Mouse (Mus musculus): ENCODE measurements around the gene Lgals3. TPM values are rescaled to one million over a fixed set of nuclear protein-coding genes. Genes with fewer than 3 reads are reported as not detected.

Gene Lgals3
- polyA plus RNA-seq, 1 experiment from 2014 or later, result 8.4 TPM

DNA sequence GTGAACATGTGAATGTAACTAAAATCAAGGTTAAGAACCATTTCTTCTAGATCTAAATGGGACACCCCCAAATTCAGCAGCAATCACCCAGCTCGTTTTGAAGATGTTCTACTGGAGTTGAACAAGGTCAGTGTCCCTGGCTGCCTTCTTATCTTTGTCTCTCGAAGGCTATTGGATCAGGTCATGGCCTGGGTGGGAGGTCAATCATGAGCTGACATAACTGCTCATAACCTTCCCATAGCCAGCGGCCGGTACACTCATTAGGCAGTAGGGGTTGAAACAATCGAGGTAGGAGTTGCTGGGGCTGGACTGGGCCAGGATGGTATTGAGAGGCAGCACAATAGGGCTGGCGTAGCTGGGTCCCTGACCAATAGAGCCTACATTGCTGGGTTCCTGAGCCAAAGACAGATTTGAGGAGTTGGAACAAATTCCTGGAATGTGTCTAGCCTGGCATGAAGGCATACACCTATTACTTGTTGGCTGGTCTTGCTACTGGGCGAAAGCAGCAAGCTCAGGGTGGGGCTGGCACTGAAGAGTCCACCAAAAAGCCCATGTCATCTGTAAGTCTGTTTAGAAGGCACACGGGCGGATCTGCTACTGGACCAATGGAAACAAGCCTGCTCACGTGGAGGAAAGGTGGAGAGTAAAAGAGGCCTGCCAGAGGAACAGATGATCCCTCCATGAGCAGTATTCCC lies 27.2 kb upstream of the Lgals3 start:
- H3K36me3 ChIP-seq (ENCODE audit: control insufficient read depth, insufficient read depth, low read length), result no peaks in the 10 kb centered on the region
- H3K4me3 ChIP-seq (replicated peaks; ENCODE audit: low read depth, low read length), result no peak overlapping the region
- no peak overlapping the region for H3K4me2 ChIP-seq (ENCODE audit: low read length)
- H3K9ac ChIP-seq (replicated peaks; ENCODE audit: low read length), result no peak overlapping the region
- no peak for DNase-seq
- H3K9me3 ChIP-seq (ENCODE audit: control insufficient read depth, low read length), result no peaks in the 10 kb centered on the region
- 88% methylated on average over 10 of the region's 10 CpGs for WGBS
- no peaks in the 10 kb centered on the region for H3K27me3 ChIP-seq (ENCODE audit: control insufficient read depth, insufficient read depth, low read length)
- no peak for ATAC-seq (ENCODE audit: low FRiP score, low TSS enrichment)
- H3K4me1 ChIP-seq (ENCODE audit: control insufficient read depth, insufficient read depth, low read length), result no peaks in the 10 kb centered on the region
- H3K27ac ChIP-seq (replicated peaks; ENCODE audit: low read depth, low read length), result no peak overlapping the region

DNA sequence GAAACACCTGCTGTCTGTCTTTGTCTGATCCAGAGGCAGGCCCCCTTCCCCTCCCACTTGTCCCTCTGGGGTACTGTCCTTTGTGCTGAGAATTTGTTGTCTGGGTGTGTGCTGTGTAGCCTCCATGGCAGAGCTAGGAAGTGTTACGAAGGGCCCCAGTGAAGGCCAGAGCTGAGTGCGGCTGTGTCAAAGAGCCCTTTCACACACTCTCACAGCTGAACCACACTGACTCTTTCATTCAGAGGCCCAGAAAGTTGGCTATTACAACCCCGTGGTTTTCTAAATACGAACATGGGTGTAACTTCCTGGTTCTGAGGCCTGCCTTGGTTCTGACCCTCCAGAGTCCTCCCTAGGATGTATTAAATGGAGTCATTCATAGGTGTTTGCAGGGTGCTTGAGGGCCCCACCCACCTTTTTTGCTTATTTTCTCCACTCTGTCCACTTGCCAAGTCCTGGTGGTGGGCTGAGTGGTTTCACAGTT lies 25.7 kb upstream of the Lgals3 start:
- Histone ChIP-seq H3K9me3 (ENCODE audit: control insufficient read depth, low read length) (no peaks in the 10 kb centered on the region), H3K27ac (replicated peaks; ENCODE audit: low read depth, low read length) (no peak overlapping the region), H3K4me2 (ENCODE audit: low read length) (no peak overlapping the region), H3K4me1 (ENCODE audit: control insufficient read depth, insufficient read depth, low read length) (no peaks in the 10 kb centered on the region), H3K9ac (replicated peaks; ENCODE audit: low read length) (no peak overlapping the region), H3K27me3 (ENCODE audit: control insufficient read depth, insufficient read depth, low read length) (no peaks in the 10 kb centered on the region), H3K36me3 (ENCODE audit: control insufficient read depth, insufficient read depth, low read length) (no peaks in the 10 kb centered on the region), H3K4me3 (replicated peaks; ENCODE audit: low read depth, low read length) (no peak overlapping the region)
- DNase-seq, result no peak
- 60% methylated on average over 4 of the region's 4 CpGs for WGBS
- no peak for ATAC-seq (ENCODE audit: low FRiP score, low TSS enrichment)

DNA sequence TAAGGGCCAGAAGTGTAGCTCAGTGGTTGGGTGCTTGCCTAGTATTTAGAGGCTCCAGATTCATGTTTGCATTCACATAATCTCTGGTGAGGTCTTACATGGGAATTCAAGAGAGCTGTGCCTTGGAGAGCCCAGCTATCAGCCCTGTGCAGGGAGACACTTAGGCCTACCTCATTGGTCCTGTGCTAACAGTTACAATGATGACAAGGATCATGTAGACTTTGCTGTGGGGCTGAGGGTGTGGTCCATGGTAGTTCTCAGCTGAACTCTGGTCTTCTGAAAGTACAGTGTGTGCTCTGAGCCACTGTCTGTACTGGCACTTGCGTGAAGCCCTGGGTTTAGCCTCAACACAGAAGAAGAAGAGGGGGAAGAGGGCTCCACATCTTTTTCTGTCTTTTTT lies 20.8 kb upstream of the Lgals3 start:
- Histone ChIP-seq H3K9me3 (ENCODE audit: control insufficient read depth, low read length) (no peaks in the 10 kb centered on the region), H3K27me3 (ENCODE audit: control insufficient read depth, insufficient read depth, low read length) (no peaks in the 10 kb centered on the region), H3K4me2 (ENCODE audit: low read length) (no peak overlapping the region), H3K27ac (replicated peaks; ENCODE audit: low read depth, low read length) (no peak overlapping the region), H3K36me3 (ENCODE audit: control insufficient read depth, insufficient read depth, low read length) (no peaks in the 10 kb centered on the region), H3K4me3 (replicated peaks; ENCODE audit: low read depth, low read length) (no peak overlapping the region), H3K9ac (replicated peaks; ENCODE audit: low read length) (no peak overlapping the region), H3K4me1 (ENCODE audit: control insufficient read depth, insufficient read depth, low read length) (no peaks in the 10 kb centered on the region)
- WGBS, result 89% methylated on average over 1 of the region's 1 CpGs
- ATAC-seq (ENCODE audit: low FRiP score, low TSS enrichment) (no peak), DNase-seq (no peak)

GRCm38 (mm10) chr14:47350974-47351373 lies 16.6 kb upstream of the Lgals3 start:
- Histone ChIP-seq H3K4me2 (ENCODE audit: low read length) (no peak overlapping the region), H3K27ac (replicated peaks; ENCODE audit: low read depth, low read length) (no peak overlapping the region), H3K4me3 (replicated peaks; ENCODE audit: low read depth, low read length) (no peak overlapping the region), H3K4me1 (ENCODE audit: control insufficient read depth, insufficient read depth, low read length) (no peaks in the 10 kb centered on the region), H3K9ac (replicated peaks; ENCODE audit: low read length) (no peak overlapping the region), H3K9me3 (ENCODE audit: control insufficient read depth, low read length) (no peaks in the 10 kb centered on the region), H3K36me3 (ENCODE audit: control insufficient read depth, insufficient read depth, low read length) (no peaks in the 10 kb centered on the region), H3K27me3 (ENCODE audit: control insufficient read depth, insufficient read depth, low read length) (no peaks in the 10 kb centered on the region)
- ATAC-seq (ENCODE audit: low FRiP score, low TSS enrichment) (no peak), DNase-seq (no peak)
- WGBS, result 91% methylated on average over 2 of the region's 2 CpGs

GRCm38 (mm10) chr14:47352272-47352671 lies 15.3 kb upstream of the Lgals3 start:
- DNase-seq, result no peak
- no peaks in the 10 kb centered on the region for H3K36me3 ChIP-seq (ENCODE audit: control insufficient read depth, insufficient read depth, low read length)
- no peaks in the 10 kb centered on the region for H3K4me1 ChIP-seq (ENCODE audit: control insufficient read depth, insufficient read depth, low read length)
- H3K4me2 ChIP-seq (ENCODE audit: low read length), result no peak overlapping the region
- no peaks in the 10 kb centered on the region for H3K27me3 ChIP-seq (ENCODE audit: control insufficient read depth, insufficient read depth, low read length)
- 88% methylated on average over 10 of the region's 10 CpGs for WGBS
- no peak overlapping the region for H3K27ac ChIP-seq (replicated peaks; ENCODE audit: low read depth, low read length)
- no peak overlapping the region for H3K4me3 ChIP-seq (replicated peaks; ENCODE audit: low read depth, low read length)
- no peak overlapping the region for H3K9ac ChIP-seq (replicated peaks; ENCODE audit: low read length)
- H3K9me3 ChIP-seq (ENCODE audit: control insufficient read depth, low read length), result no peaks in the 10 kb centered on the region
- ATAC-seq (ENCODE audit: low FRiP score, low TSS enrichment), result no peak

DNA sequence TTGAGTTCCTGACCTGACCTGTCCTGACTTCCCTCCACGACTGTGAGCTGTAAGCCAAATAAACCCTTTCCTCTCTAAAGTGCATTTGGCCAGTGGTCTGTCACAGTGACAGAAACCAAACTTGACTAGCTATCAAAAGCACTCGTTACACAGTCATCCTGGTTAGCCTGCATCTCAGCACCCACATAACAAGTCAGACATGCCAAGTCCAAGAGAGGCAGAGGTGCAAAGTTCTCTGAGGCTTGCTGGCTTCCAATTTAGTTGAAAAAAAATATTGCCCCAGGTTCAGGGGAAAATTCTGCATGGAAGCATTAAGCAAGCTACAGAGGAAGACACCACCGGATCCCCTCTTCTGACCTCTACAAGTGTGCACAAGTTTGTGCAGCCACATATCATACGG lies 14.3 kb upstream of the Lgals3 start:
- ATAC-seq (ENCODE audit: low FRiP score, low TSS enrichment) (no peak), DNase-seq (no peak)
- H3K36me3 ChIP-seq (ENCODE audit: control insufficient read depth, insufficient read depth, low read length), result no peaks in the 10 kb centered on the region
- no peak overlapping the region for H3K9ac ChIP-seq (replicated peaks; ENCODE audit: low read length)
- no peak overlapping the region for H3K27ac ChIP-seq (replicated peaks; ENCODE audit: low read depth, low read length)
- H3K9me3 ChIP-seq (ENCODE audit: control insufficient read depth, low read length), result no peaks in the 10 kb centered on the region
- no peaks in the 10 kb centered on the region for H3K4me1 ChIP-seq (ENCODE audit: control insufficient read depth, insufficient read depth, low read length)
- H3K4me2 ChIP-seq (ENCODE audit: low read length), result no peak overlapping the region
- 88% methylated on average over 4 of the region's 4 CpGs for WGBS
- H3K4me3 ChIP-seq (replicated peaks; ENCODE audit: low read depth, low read length), result no peak overlapping the region
- no peaks in the 10 kb centered on the region for H3K27me3 ChIP-seq (ENCODE audit: control insufficient read depth, insufficient read depth, low read length)

GRCm38 (mm10) chr14:47354111-47354577 lies 13.4 kb upstream of the Lgals3 start:
- Histone ChIP-seq H3K4me2 (ENCODE audit: low read length) (no peak overlapping the region), H3K36me3 (ENCODE audit: control insufficient read depth, insufficient read depth, low read length) (no peaks in the 10 kb centered on the region), H3K27ac (replicated peaks; ENCODE audit: low read depth, low read length) (no peak overlapping the region), H3K4me1 (ENCODE audit: control insufficient read depth, insufficient read depth, low read length) (no peaks in the 10 kb centered on the region), H3K4me3 (replicated peaks; ENCODE audit: low read depth, low read length) (no peak overlapping the region), H3K9me3 (ENCODE audit: control insufficient read depth, low read length) (no peaks in the 10 kb centered on the region), H3K27me3 (ENCODE audit: control insufficient read depth, insufficient read depth, low read length) (no peaks in the 10 kb centered on the region), H3K9ac (replicated peaks; ENCODE audit: low read length) (no peak overlapping the region)
- no peak for ATAC-seq (ENCODE audit: low FRiP score, low TSS enrichment)
- WGBS, result 74% methylated on average over 8 of the region's 8 CpGs
- no peak for DNase-seq

DNA sequence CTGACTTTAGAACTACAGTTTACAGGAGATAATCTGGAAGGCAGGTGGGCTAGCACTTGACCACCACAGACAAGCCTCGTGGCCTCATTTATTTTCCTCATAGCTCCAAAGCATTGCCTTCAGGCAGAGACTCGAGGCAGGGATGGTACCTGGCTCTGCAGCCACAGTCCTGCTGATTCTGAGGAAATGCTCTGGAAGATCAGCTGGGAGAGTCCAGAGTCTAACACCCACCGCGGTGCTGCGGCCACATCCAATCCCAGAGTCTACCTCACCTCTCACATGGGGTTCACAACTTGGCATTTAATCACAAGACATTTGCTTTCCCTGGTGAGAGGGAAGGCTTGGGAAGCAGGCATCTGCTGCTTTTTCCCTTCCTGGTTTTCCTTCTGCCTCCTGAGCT lies 12.6 kb upstream of the Lgals3 start:
- DNase-seq (no peak), ATAC-seq (ENCODE audit: low FRiP score, low TSS enrichment) (no peak)
- WGBS, result 84% methylated on average over 5 of the region's 5 CpGs
- Histone ChIP-seq H3K4me1 (ENCODE audit: control insufficient read depth, insufficient read depth, low read length) (no peaks in the 10 kb centered on the region), H3K27ac (replicated peaks; ENCODE audit: low read depth, low read length) (no peak overlapping the region), H3K4me3 (replicated peaks; ENCODE audit: low read depth, low read length) (no peak overlapping the region), H3K36me3 (ENCODE audit: control insufficient read depth, insufficient read depth, low read length) (no peaks in the 10 kb centered on the region), H3K4me2 (ENCODE audit: low read length) (no peak overlapping the region), H3K9ac (replicated peaks; ENCODE audit: low read length) (no peak overlapping the region), H3K9me3 (ENCODE audit: control insufficient read depth, low read length) (no peaks in the 10 kb centered on the region), H3K27me3 (ENCODE audit: control insufficient read depth, insufficient read depth, low read length) (no peaks in the 10 kb centered on the region)

- 82% methylated on average over 3 of the region's 3 CpGs for WGBS
- H3K27ac ChIP-seq (replicated peaks; ENCODE audit: low read depth, low read length), result no peak overlapping the region
- H3K4me2 ChIP-seq (ENCODE audit: low read length), result no peak overlapping the region
- no peak overlapping the region for H3K9ac ChIP-seq (replicated peaks; ENCODE audit: low read length)
- ATAC-seq (ENCODE audit: low FRiP score, low TSS enrichment) (no peak), DNase-seq (no peak)
- H3K4me1 ChIP-seq (ENCODE audit: control insufficient read depth, insufficient read depth, low read length), result no peaks in the 10 kb centered on the region
- no peaks in the 10 kb centered on the region for H3K36me3 ChIP-seq (ENCODE audit: control insufficient read depth, insufficient read depth, low read length)
- no peak overlapping the region for H3K4me3 ChIP-seq (replicated peaks; ENCODE audit: low read depth, low read length)
- no peaks in the 10 kb centered on the region for H3K27me3 ChIP-seq (ENCODE audit: control insufficient read depth, insufficient read depth, low read length)
- no peaks in the 10 kb centered on the region for H3K9me3 ChIP-seq (ENCODE audit: control insufficient read depth, low read length)
Observed at GRCm38 (mm10) chr14:47356622-47357021, 10.9 kb upstream of the Lgals3 start.

Measured in midbrain, embryonic 14.5 days (tissue).